Mouse (Mus musculus): ENCODE data around the gene Clpp.

The Clpp gene

DNA sequence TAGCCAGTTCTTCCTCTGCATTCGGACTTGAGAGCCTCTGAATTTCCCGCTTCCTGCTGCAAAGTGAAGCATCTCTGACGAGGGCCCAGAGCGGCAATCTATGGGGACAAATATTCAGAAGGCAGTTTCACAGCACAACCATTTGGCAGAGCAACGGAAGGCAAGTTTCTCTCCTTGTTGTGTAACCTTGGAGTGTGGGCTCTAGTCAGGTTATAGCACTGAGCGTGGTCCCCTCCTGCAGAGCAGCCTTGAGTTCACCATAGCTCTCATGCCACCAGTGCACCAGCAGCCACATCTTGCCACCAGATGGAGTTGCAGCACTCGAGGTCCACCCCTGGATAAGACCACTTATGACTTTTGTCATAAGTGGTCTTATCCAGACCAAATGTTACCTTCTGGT, 1.7 kb upstream of the Clpp start:
- no peak for DNase-seq

DNA sequence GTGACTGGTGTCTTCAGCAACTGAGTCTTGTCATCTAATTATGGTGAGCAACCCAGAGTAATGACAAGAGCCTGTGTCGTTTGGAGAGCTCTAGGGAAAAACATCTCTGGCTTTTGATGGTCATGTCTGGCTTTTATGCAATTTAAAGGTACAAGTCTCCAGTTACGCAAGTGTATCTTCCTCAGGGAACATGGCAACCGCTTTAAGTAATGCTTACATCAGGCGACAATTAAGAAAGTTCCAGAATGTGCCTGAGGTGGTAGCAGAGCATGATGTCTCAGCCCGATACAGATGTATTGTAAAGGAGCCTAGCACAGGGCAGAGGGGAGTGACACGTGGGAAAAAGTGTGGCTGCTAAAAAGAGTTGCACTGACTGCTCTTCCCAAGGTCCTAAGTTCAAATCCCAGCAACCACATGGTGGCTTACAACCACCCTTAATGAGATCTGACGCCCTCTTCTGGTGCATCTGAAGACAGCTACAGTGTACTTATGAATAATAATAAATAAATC, 1.1 kb upstream of the Clpp start:
- no peak for DNase-seq

GRCm38 (mm10) chr17:56989467-56990114, 514 bp upstream of the Clpp start:
- peak; percentile 77 for DNase-seq

DNA sequence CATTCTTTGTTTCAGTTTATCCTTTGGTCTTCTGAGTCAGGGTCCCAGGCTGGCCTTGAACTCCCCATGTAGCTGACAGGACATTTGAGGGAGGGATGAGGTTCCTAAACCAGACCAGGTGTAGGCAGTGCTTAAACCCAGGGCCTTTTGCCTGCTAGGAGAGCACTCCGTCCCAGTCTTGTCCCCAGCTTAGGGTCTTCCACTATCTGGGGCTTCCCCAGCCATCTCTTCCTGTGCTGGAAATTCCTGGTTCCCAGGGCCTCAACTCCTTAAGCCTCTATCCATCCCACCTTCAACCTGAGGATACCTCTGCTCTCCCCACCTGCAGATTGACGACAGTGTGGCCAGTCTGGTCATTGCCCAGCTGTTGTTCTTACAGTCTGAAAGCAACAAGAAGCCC, 861 bp downstream of the Clpp start:
- no peak for DNase-seq

GRCm38 (mm10) chr17:56995046-56995445, 4.9 kb downstream of the Clpp start:
- no peak for DNase-seq

DNA sequence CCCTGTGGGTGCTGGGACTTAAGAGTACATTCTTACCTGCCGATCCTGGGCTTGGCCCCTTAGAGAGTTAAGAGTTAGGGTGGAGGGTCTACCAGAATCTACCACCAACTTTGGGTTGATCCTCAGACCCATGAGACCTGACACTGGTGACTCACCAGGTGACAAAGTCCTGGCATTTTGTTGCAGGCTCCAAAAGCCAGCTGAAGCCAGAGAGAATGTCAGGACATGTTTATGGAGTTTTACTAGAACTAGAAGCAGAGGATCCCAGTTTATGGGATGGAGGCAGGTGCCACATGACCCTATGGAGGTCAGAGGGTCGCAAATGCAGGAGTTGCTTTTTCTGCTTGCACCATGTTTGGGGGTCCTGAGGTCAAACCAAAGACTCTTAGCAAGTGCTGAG, 6.4 kb downstream of the Clpp start:
- no peak for DNase-seq

DNA sequence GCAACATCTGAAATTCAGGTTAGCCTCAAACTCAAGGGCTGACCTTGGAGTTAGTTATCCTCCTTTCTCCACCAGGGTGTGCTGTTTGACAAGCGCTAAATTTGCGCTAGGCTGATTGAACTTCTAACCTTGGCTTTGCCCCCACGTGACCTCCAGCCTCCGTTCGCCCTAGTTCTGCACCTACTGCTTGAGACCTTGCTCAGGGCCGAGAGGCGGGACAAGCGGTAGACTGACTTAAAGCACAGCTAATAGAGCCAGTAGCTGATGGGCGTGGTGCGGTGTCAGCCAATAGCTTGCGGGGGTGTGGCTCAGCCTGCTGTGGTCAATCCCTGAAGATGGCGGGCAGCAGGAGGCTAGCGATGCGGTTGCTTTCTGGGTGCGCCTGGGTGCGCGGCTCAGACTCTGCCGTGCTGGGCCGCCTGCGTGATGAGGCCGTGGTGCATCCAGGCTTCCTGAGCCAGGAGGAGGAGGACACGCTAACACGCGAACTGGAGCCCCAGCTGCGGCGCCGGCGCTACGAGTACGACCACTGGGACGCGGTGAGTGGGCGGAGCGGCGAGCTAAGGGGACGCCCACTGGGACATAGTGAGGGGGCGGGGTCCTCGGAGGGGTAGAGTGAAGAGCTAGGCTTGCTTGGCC, 7.0 kb downstream of the Clpp start, which contains the start of gene Alkbh7:
Alkbh7 (plus strand) TSS at position 311 of the 639 bp plus-strand sequence.
- peak; percentile 95 for DNase-seq

- DNase-seq, result no peak
These were observed 9.3 kb downstream of the Clpp start for GRCm38 (mm10) chr17:56999414-56999813.

DNA sequence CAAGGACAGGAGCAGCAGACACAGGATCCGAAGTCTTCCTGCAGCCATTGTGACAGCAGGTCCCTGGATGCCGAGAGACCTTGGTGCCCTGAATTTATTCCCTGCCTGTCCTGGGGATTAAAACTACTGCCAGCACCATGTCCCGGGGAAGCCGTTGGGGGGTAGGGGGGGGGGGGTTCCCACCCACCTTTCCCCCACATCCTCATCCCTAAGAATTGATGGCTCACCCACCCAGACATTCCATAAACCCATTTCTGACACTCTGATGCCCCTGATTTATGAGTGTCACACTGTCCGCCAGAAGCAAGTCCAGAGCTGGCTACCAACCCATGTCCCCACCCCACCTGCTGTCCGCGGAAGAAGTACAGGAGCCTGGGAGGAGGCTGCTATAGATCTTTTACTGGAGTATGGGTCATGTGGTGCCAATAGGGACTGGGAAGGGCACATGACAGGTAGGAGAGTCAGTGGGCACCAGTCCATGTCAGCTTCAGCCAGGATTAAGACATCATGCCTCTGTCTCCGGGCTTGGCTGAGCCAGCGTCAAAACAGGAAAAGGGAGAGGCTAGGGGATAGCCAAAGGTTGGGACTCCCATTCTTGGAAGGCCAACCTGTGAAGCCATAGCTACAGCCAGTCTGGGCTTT, 10.0 kb downstream of the Clpp start, which contains the start of gene Pspn:
Pspn (minus strand) TSS at position 51 of the 642 bp plus-strand sequence.
- no peak for DNase-seq

DNA sequence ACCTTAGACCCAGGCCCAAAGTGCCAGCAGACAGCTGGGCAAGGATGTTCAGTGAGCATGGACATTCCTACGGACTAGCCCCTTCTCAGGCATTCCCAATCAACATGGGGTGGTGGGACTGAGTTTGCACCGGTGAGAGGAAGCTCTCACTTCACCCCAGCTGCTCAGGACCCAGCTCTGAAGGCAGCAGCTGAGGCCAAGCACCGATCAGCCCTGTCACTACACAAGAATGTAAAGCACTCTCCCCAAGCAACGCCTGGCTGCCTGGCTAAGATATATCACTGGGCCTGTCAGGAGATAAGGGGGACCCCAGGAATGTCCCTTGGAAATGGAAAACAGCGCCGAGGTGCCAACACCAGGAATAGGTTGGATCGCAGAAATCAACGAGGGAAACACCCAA, 11.1 kb downstream of the Clpp start:
- no peak for DNase-seq

DNA sequence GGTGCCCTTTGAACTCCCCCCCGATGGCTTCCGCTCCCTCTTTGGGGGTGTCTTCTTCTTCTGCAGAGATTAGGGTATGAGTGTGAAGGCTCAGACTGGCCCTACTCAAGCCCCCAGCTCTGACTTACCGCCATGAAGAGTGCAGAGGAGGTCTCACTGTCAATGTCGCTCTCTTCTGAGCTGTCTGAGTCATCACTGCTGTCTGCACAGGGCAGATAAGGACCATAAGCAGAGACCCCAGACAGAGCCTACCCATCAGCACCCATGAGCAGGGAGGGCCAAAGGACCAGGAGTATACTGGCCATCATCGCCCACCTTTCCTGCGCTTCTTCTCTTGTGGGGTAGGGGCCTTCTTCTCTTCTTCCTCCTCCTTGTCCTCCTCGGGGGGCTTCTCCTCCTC, 13.9 kb downstream of the Clpp start:
- no peak for DNase-seq

DNA sequence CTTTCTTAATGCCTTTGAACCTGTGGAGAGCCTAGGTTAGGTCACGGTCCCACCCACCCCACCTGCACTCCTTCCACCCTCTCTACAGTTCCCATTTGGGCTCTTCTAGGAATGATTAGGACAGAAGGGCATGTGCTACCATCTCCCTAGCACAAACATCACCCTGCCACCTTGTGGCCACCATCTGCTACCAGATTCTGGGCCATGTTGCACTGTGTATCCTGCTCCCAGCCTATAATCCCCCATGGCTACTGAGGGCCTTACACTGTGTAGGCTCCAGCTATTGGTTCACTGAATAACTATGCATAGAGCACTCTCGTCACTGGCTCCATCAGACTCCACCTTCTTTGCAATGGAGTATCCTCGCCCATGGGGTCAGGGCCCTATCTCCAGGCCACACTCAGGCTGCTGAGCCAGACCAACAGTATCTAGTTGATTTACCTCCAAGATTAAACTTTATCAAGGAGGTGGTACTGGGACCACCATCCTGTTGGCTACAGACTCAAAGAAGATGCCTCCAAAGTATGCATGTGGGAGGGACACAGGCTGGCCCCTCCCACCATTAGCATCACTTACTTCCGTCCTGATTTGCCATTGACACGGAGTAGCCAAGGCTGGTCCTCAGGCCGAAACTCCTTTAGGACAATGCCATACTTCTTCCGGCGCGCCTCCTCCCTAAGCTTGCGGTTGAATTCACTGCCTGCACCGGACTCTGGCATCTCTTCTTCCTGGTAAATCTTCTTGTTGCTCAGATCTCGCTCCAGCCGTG, 17.2 kb downstream of the Clpp start:
- no peak for DNase-seq

DNA sequence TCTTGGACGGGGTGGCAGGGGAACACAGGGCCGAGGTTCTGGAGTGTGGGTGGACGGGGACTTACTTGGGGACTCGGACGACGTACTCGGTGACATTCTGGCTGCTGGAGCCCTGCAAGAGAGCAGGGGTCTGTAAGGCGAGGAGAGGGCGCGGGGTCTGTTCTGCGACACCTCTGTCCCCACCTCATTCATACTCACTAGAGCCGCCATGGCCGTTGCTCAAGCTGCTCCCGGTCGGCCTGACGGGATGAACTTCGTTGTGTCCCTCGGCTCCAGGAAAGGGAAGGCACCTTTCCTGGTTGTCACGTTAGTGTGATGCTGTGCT, 20.8 kb downstream of the Clpp start:
- no peak for DNase-seq

- DNase-seq, result peak; percentile 92
These were observed 21.4 kb downstream of the Clpp start, which contains the start of the genes Gtf2f1 and Gm17949 for GRCm38 (mm10) chr17:57011236-57012141. Gene Gtf2f1, minus strand, starts transcription at chr17:57011288. Gene Gm17949, plus strand, starts transcription at chr17:57011469.

GRCm38 (mm10) chr17:57012245-57012795, 22.2 kb downstream of the Clpp start:
- no peak for DNase-seq

GRCm38 (mm10) chr17:57019693-57020092, 29.6 kb downstream of the Clpp start:
- DNase-seq, result no peak

GRCm38 (mm10) chr17:57020960-57021359, 30.9 kb downstream of the Clpp start:
- no peak for DNase-seq

- no peak for DNase-seq
These were observed 37.4 kb downstream of the Clpp start for GRCm38 (mm10) chr17:57027471-57027870.

DNA sequence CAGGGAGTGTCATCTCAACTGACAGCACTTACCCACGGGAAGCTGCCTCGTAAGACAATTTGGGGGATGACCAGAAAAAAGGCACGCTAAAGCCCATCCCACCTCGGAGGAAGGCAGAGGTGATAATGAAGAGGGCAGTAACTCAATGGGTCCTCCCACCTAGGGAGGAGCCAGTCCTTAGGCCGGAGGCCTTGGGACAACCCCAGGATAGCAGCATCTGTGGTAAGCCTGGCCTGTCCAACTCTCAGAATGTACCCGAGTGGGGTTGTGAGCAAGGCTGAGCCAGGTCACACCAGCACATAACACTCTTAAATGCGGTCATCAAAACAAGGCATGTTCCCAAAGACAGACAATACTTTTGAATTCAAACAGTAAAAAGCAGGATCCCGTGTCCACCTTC, 39.6 kb downstream of the Clpp start:
- no peak for DNase-seq

DNA sequence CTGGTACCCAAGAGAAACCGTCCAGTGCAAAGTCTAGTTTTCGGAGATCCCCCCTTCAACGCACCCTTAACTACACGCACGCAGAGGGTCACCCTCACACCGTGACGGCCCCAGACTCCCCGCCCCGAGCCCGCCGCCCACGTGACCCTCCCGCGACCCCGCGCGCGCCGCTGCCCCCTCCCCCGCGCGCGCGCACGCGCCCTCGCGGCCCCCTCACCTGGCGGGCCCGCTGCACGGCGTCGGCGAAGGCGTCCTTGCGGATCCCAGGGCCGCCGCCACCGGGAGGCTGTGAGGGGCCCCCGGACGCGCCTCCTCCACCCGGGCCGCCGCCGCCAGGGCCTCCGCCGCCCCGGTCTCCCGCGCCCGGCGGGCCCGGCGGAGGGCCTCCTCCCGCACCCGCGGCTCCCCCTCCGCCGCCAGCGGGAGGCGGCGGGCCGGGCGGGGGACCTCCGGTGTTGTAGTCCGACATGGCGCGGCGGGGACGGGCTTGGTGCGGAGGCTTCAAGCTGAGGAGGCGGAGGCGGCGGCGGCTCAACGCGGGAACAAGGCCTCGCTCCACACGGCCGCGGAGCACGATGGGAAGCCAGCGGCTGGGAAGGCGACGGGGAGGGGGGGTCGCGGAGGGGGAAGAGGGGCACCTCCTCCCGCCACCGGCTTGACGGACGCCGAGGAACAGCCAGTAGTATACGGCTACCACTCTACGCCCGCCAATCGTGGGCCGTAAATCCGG, 41.0 kb downstream of the Clpp start, which contains the start of gene Khsrp:
Khsrp (minus strand) TSS at position 592 of the 730 bp plus-strand sequence.
- DNase-seq, result peak; percentile 35
